Mouse (Mus musculus) erythroblast, adult 5-6 weeks (primary cell): ENCODE results near the gene Syne3. TPM values are rescaled to one million over a fixed set of nuclear protein-coding genes. Genes with fewer than 3 reads are reported as not detected.

ENCODE experiments used
- ATAC-seq: replicated peaks from 2 replicates; pipeline ENCODE4 v1.8.0; 2016; ENCODE audit warnings: moderate number of reproducible peaks, mild to moderate bottlenecking, moderate TSS enrichment, inconsistent platforms; ENCODE audit not compliant: poor library complexity, low FRiP score, severe bottlenecking
- total RNA-seq, 2 experiments: library from RNA; stranded (forward) in 1 of 2; stranded (reverse) in 1 of 2; fragments of 150-400 nt in 1 of 2; fragments of 200-764, 138-1000 nt in 1 of 2; gene quantifications; 2 replicates each; pipeline versions ENCODE4 v1.2.3 to v1.2.4; 2015 to 2017; ENCODE audit warnings: low replicate concordance in 2 of 2

Syne3 gene
- total RNA-seq, 2 experiments from 2014 or later, result 4.8 to 10.3 TPM

DNA sequence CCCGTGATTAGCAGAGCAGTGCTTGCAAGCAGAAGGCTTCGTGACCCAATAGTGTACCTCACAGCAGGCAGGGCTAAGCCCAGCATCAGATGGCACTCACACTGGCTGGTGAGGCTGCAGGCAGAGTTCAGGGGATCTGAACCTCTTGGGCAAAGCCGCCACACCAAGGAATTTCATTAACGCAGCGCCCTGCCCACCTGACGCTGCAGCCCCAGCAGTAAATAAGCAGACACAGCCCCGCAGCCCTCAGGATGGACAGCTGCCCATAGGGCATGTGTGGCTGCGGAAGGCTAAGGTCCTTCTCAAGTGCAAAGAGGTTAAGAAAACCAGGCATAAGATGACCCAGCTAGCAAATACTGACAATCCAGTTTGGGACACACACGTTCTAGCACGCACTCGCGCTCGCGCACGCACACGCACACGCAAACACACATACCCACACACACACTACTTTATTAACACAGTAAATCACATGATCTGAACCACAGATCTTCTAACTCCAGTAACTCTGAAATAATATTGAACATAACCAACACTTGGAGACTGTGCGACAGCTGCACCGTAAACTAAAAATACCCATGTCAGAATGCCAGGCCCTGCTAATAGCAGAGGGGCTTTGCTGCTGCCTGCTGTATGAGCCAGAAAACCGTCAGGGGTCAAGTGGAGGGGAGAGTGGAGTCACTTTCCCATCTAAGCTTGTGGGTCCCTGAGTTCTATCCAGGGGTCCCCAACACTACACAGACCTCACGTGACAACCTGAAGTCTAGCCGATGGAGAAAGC is 30.5 kb downstream of the Syne3 start:
- no peak for ATAC-seq

DNA sequence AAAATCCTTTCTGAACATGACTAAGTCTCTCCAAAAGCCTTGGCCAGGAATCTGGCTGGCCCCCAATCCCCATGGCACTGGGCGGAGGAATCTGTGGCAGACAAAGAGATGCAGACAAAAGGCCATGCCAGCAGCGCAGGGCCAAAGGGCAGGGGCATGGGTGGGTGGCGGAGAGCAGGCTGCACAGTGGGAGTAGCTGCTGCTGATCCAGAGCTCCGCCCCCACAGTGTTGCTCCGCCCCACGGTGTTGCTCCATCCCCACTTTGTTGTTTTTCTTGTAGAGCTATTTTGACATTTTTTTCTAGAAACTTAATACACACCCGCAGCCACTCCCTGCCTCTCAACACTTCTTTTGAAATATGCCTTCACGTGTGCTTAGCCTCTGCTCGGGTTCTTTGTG is 31.2 kb downstream of the Syne3 start:
- ATAC-seq, result no peak

DNA sequence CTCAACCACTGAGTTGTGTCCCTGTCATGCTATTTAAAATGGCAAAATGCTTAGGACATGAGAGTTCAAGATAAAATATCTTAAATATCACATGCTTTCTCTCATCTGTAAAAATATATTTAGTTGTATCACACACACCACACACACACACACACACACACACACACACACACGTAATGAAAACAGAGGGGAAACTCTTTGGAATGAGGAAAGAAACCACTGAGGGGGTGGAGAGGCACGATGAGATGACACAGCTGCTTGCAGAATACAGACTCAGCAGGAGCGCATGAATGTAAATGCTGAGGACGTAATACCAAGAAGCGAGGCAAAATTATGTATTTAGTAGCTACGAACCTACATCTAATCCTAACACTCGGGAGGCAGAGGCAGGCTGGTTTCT is 32.7 kb downstream of the Syne3 start:
- no peak for ATAC-seq

DNA sequence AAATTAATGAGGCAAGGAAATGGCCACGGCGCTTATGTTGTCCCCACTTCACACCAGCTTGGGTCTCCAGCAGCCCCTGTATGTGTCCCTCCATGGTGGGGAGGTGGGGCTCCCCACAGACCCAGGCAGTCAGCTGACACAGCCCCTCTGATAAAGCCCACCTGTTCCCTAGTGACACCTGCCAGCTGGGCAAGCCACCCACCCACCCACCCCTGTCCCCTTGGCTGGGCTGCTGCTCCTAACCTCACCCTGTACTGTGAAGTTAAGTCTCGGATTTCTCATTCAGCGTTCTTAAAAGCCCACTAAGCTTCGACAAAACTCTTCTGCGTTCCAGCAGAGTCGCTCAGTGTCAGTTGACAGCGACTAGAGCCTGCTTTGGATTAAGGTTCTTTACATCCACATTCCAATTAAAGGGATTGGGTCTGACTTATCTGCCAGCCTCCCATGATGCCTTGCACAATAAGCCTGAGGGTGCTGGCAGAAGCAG is 33.2 kb downstream of the Syne3 start:
- no peak for ATAC-seq

DNA sequence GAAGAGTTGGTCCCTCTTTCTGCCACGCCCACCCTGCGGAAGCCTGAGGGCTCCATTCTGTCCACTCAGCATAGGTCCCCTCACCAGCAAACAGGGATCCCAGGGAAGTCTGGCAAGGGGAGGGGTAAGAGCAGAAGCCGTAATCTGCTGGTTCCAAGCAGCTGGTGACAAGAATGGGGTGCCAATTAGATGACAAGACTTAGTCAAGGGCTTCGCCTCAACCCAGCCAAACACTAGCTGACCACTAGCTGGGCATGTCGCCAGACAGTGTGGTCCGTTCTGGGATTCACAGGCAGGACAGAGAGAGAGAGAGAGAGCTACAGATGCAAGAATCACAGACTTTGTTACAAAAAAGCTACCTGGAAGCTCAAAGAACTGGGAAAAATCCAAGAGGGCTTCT is 36.7 kb downstream of the Syne3 start:
- ATAC-seq, result no peak

DNA sequence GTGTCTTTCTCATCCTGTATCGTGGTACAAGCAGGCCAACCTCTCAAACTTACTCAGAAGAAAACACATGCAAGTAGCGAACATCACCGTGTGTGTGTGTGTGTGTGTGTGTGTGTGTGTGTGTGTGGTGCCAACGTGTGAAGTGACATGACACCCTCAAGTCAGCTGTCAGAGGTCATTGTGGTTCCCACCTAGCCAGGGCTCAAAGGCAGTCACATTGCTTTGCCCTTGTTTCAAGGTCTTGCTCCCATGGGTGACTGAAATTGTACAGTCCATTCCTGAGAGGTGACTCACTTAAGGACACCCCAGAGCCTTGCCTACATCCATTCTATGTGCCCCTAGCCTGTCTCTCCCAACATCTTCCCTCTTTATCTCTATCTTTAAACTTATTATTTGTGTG is 40.0 kb downstream of the Syne3 start:
- ATAC-seq, result no peak

DNA sequence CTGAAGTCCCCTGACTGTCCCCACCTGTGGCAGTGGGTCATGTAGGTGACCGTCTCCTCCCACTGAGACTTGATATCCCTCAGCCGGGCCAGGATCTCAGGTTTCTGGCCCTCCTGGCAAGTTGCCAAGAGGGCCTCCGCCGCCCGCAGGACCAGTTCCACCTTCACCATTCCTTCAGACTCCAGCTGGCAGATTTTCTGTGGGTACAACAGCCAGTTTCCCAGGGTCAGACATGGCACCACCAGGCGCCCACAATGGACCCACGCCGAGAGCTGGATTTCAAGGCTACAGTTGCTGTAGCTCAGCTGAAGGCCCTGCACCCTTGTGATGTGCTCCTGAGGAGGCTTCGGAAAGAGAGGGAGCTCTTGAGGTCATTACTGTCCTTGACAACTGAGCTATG is 40.4 kb downstream of the Syne3 start:
- no peak for ATAC-seq

DNA sequence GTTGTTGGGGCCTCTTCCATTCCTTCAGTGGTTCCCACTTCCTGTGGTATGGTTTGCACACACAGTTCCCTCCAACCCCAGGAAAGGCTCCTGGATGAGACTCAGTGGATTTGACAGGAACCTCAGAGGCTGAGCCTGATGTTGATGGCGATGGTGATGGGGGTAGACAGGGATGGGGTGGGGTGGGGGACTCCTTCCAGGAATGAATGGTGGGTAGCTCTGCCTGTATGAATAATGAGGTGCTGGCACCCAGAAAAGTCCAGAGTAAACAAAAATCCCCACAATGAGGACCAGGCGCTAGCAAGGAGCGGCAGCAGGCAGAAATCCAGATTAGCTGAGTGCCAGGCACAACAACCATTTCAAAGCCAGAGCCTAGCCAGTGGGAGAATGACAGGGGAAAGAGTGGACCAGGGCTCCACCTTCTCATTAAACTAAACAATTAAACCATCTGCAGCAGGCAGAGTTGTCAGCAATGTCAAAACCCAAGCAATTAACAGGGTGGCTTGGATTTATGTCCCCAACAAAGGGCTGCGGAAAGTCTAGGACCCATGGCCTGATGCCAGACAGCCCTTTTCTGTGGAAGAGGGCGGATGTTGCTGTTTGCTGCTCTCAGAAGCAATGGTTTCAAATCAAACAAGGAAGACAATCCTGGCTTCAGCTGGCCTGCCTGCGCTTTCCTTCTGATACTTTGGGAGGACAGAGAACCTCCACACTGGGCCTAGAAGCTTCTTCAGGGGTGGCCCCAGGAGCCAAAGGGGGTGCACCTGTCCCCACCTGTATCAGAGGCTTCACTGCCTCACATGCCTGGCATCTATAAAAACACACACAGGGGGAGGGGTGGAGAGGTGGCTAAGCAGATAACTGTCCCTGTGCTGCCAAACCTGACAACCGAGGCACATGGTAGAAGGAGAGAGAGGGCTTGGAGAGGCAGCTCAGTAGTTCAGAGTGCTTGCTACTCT is 44.4 kb downstream of the Syne3 start:
- ATAC-seq, result no peak

DNA sequence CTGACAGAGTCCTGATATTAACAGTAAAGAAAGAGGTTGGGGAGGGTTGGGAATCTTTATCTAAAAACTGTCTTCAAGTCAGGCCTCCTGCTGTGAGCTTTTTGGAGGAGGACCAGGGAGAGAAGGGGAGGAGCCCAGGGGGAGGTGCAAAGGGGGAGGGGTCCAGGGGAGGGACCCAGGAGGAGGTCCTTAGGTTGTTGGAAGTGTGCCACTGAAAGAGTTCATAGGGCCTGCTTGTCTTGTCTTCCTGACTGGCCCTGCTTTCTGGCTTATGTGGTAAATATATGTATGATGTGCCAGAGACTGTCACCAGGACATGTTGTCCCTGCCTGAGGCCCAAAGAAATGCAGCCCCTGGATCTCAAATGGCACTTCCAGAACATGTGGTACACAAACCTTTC is 49.2 kb downstream of the Syne3 start:
- ATAC-seq, result 0 out of 2 replicates have a peak, but pooled peaks have one; percentile 29

DNA sequence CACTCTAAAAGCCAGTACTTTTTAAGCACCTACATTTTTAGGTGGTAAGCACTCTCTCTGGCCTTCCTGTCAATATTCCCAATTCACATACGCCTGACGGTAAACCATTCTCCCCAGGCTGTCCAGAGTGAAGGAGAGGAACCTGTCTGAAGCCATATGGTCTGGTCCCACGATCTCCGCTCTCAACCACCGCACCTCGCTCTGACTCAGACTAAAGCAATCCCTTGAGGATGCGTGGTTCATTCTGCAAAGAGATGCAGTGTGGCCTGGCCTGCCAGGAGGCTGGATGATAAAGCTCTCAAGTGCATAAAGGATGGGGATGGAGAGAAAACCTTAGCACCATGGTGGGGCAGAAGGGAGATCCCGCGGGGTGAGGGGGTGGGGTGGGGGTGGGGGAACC is 49.6 kb downstream of the Syne3 start:
- ATAC-seq, result no peak

DNA sequence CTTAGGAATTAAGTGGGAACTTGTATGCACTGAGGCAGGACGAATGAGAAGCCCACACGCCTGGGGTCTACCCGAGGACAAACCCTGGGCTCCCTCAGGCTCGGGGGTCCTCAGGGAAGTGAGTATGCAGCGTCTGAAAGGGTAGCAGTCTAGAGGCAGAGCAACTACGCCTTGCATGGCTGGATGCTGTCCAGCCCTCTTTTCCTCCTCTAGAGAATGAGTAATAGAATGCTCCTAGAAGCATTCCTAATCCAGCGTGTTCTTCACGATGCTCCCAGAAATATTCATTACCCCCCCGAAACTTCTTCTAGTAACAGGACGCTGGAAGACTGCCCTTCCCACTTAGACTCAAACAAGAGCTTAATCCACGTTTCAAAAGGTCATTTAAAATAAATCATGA is 51.3 kb downstream of the Syne3 start:
- no peak for ATAC-seq

DNA sequence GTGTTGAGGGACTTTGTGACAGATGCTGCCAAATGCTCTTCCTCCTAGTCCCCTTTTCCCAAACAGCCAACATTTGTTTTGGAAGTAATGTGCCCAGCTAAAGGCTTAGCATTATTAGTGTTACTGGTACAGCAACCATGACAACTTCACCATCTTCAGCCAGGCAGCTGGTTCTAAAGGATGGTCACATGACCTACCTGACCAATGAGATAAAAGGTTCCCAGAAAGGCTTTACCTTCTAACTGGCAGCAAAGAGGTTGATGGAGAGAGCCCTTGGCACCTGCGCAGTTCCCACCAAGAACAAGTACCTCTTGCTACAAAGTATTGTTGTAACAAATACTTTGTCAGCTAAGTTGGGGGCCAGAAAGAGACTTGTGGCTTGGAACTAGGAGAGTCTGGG is 52.4 kb downstream of the Syne3 start:
- ATAC-seq, result no peak

DNA sequence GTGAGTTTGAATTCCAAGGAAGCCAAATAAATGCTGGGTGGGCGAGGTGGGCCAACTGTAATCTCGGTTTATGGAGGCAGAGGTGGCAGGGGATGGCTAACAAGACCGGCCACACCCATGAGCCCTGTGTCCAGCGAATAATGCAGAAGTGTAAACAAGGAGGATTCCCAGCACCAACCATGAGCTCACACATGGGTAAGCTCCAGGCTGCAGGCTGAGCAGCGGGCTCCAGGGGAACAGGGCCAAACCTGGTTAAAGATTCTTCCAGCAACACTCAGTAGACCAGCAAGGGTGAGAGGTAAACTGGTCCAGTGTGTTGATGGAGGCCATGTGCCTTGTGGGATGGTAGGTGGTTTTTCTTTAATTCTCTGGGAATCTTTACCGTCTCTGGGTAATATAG is 53.2 kb downstream of the Syne3 start:
- ATAC-seq, result no peak

DNA sequence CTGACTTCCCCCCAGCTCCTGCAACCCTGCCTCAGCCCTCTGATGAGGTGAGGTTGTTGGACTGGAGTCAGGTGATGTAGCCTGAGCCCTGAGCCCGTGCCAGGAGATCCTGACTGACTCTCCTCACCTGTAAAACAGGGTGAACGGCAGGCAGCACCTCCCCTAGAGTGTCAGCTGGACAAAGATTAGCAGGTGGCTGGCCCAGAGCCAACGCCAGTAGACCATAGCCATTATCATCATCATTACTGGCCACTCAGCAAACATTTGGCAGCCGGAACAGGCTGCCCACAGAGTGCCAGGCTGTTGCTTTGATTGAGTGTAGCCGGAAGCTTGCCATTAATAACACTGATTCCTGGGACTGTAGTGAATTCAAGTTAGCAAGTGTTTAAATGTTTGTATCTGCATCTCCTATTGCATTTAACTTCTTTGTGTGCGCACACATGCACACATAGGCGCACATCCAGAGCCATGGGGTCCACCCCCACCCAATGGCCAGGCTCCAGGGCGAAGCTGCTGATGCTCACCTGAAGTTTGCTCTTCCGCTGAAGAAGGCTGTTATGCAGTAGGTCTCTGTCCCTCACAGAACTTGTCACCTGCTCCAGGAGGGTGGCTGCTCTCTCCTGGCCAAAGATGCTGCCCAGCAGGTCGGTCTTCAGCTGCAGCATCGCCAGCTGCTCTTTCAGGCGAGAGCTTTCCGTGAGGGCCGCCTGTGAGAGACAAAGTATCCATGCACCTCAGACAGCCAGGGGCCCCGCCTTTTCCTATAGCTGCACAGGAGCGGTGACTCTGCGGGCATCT is 54.4 kb downstream of the Syne3 start:
- no peak for ATAC-seq

DNA sequence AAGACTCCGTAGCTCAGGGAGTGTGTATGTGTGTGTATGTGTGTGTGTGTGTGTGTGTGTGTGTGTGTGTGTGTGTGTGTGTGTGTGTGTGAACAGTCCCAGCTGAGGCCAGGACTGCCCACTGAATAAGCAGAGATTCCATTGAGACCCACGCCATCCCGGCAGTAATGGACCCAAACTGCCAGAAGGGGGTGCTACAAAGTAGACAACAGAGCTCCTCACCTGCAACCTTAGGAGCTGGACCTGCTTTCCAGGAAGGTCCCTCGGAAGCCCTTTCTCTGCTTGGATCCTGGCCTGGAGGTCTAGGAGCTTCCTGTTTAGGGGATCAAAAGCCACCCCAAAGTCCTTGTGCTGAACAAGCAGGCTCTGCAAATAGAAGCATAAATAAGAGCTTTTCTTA is 55.7 kb downstream of the Syne3 start:
- peak; percentile 63 for ATAC-seq

DNA sequence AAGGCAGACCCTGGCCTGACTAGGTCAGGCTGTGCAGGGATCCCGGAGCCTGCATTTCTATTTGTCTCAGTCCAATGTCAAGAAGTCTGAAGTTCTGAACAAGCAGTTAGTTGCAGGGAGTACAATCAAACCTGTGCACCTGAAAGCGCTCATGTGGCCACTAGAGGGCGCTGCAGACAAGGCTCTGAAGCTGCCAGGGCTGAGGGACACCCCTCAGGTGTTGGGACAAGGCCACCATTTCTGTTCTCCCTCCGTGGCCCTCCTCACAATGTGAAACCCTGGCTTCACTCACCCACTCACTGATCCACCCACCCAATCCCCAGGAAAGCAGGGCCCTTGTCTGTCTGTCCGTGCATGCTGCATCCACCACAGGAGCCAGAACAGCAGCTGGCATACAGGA is 57.2 kb downstream of the Syne3 start:
- peak; percentile 86 for ATAC-seq

DNA sequence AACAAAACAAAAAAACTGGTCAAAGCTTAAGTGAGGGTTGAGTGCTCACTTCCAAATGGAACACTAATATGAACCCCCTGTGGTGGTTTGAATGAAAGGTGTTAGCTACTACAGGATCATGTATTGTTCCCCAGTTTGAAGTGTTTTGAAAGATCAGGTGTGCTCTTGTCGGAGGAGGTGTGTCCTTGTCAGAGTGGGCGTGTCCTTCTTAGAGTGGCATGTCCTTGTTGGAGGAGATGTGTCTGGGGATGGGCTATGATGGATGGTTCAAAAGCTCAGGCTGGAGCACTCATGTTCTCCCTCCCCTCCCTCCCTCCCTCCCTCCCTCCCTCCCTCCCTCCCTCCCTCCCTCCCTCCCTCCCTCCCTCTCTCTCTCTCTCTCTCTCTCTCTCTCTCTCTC is 61.7 kb downstream of the Syne3 start:
- ATAC-seq, result no peak

DNA sequence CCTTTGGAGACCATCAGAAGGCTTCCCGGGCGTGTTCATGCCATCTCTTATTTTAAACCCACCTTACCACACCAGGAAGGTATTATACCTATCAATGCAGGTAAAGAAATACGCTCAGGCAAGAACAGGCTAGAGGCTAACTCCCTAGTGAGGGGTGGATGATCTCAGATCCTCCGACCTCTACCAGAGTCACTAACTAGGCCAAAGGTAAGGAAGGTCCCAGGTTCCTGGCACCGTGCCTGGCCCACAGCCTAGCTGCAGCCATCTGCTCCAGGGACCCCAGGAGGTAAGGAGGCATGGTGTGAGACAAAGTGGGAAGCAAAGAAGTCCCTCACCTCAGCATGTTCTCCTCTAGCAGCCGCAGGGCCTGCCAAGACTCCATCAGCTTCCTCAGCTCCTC is 63.4 kb downstream of the Syne3 start:
- ATAC-seq, result no peak

DNA sequence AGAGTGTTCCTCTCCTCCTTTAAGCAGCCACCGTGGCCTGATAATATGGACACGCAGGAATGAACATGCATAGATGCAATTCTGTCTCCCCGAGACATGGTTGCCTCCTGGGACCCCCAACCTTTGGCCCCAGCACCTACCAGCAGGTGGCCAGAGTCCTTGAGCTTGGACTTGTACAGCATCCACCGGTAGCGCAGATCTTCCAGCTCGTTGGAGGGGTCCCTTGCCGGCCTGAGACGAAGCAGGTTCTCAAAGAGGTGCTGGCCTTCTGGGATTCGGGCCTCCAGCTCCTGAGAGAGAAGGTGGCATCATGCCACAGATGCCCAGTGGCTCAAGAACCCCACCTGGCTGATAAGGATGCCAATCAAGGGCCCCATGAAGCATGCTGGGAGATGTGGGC is 69.1 kb downstream of the Syne3 start:
- no peak for ATAC-seq

DNA sequence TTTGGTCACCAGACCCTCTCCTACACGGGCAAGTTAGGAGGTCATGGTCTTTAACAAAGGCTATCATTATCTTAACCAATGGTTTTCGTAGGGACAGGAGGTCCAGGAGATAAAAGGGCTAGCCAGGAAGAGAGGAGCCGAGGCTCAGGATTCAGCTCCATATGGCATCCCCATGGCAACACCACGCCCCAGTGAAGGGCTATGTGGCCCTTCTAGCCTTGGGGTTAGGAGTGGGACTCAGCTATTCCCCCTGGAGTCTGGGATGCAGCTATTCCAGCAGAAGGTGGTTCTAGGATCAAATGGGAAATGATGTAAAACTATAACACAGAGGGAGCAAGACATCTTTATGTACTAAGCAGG is 69.6 kb downstream of the Syne3 start:
- no peak for ATAC-seq
